Mouse (Mus musculus): ENCODE measurements around the gene Ak1. TPM values are rescaled to one million over a fixed set of nuclear protein-coding genes. Genes with fewer than 3 reads are reported as not detected.

Ak1 gene
- polyA plus RNA-seq, 1 experiment from 2014 or later: 25.5 TPM

DNA sequence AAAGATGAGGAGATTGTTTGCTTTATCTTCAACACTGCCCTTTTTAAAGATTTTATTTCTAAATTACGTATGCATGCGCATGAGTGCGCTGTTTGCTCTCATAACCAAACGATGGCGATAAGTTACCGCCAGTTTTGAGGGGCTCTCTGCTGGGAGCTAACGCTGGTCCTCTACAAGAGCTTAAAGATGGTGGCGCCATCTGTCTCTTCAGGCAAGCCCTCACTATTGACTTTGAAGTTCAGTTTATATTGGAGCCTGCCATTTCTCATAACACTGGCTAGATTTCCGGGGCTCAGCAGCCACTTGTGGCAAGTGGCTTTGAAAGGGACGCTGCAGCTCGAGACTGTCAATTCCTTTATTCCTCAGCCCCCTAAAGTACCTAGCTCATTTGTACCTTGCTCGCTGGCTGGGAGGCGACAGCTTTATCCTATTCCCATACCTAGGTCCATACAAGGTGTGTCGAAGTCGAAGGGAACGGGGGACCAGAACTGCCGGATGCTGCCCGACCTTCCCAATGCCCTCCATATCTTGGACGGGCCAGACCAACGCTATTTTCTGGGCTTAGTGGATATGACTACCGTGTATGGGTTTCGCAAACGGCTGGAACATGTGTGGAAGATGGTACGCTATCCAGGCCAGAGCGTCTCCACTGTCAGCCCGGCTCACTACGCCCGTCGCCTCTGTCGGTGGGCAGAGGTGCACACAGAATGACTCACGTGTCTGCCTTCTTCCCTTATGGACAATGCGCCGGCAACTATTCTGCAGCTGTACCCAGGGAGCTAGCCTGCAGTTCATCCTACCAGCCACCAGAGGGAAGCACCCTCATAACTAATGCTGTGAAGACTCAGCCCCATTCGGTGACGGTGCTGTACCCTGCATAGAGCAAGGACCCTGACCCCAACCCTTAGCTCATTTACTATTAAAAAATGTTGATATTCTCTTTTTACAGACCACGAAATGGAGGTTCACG lies 38.4 kb upstream of the Ak1 start:
- Histone ChIP-seq H3K27ac (ENCODE audit: low read depth, low read length) (no peak overlapping the region), H3K9me3 (ENCODE audit: control insufficient read depth, low read length) (no peaks in the 10 kb centered on the region), H3K27me3 (ENCODE audit: control insufficient read depth, insufficient read depth, low read length) (peaks cover 5% of the 10 kb centered on the region; the same call in 1 of the 2 replicates), H3K9ac (ENCODE audit: low read depth, low read length) (0 out of 2 replicates have a peak overlapping the region, but pooled peaks have one; percentile 18), H3K4me2 (replicated peaks; ENCODE audit: low read depth, low read length) (peak overlapping the region; percentile 34), H3K4me1 (ENCODE audit: control insufficient read depth, insufficient read depth, low read length) (peaks cover 8% of the 10 kb centered on the region; the same call in 1 of the 2 replicates), H3K36me3 (ENCODE audit: control insufficient read depth, insufficient read depth, low read length) (no peaks in the 10 kb centered on the region), H3K4me3 (ENCODE audit: low read length) (peak overlapping the region; percentile 20)
- ATAC-seq (ENCODE audit: low FRiP score, low TSS enrichment): peak; percentile 61
- WGBS: 13% methylated on average over 37 of the region's 37 CpGs

GRCm38 (mm10) chr2:32585149-32585714 lies 36.3 kb upstream of the Ak1 start:
- Histone ChIP-seq H3K4me3 (ENCODE audit: low read length) (no peak overlapping the region), H3K36me3 (ENCODE audit: control insufficient read depth, insufficient read depth, low read length) (no peaks in the 10 kb centered on the region), H3K9ac (ENCODE audit: low read depth, low read length) (no peak overlapping the region), H3K27me3 (ENCODE audit: control insufficient read depth, insufficient read depth, low read length) (0 out of 2 replicates have a peak, but pooled peaks cover 3% of the 10 kb centered on the region), H3K4me2 (replicated peaks; ENCODE audit: low read depth, low read length) (no peak overlapping the region), H3K4me1 (ENCODE audit: control insufficient read depth, insufficient read depth, low read length) (peaks cover 12% of the 10 kb centered on the region; the same call in 1 of the 2 replicates), H3K9me3 (ENCODE audit: control insufficient read depth, low read length) (no peaks in the 10 kb centered on the region), H3K27ac (ENCODE audit: low read depth, low read length) (no peak overlapping the region)
- WGBS: 82% methylated on average over 7 of the region's 7 CpGs
- ATAC-seq (ENCODE audit: low FRiP score, low TSS enrichment): no peak

GRCm38 (mm10) chr2:32586871-32587351 lies 34.6 kb upstream of the Ak1 start, which contains the start of gene St6galnac4:
Gene St6galnac4 (plus strand): TSS chr2:32587095.
- WGBS: under 1% methylated on average over 38 of the region's 38 CpGs
- no peaks in the 10 kb centered on the region for H3K36me3 ChIP-seq (ENCODE audit: control insufficient read depth, insufficient read depth, low read length)
- H3K4me3 ChIP-seq (ENCODE audit: low read length): peak within 1 kb of the TSS; percentile 50
- no peaks in the 10 kb centered on the region for H3K9me3 ChIP-seq (ENCODE audit: control insufficient read depth, low read length)
- H3K27ac ChIP-seq (ENCODE audit: low read depth, low read length): 0 out of 2 replicates have a peak within 1 kb of the TSS, but pooled peaks have one; percentile 12
- H3K27me3 ChIP-seq (ENCODE audit: control insufficient read depth, insufficient read depth, low read length): 0 out of 2 replicates have a peak, but pooled peaks cover 3% of the 10 kb centered on the region
- peak within 1 kb of the TSS; percentile 62 for H3K4me2 ChIP-seq (replicated peaks; ENCODE audit: low read depth, low read length)
- peaks cover 12% of the 10 kb centered on the region; the same call in 1 of the 2 replicates for H3K4me1 ChIP-seq (ENCODE audit: control insufficient read depth, insufficient read depth, low read length)
- ATAC-seq (ENCODE audit: low FRiP score, low TSS enrichment): peak; percentile 89
- peak within 1 kb of the TSS; percentile 61 for H3K9ac ChIP-seq (ENCODE audit: low read depth, low read length)

GRCm38 (mm10) chr2:32587731-32588321 lies 33.7 kb upstream of the Ak1 start:
- ATAC-seq (ENCODE audit: low FRiP score, low TSS enrichment): no peak
- Histone ChIP-seq H3K27me3 (ENCODE audit: control insufficient read depth, insufficient read depth, low read length) (0 out of 2 replicates have a peak, but pooled peaks cover 3% of the 10 kb centered on the region), H3K4me1 (ENCODE audit: control insufficient read depth, insufficient read depth, low read length) (peaks cover 12% of the 10 kb centered on the region; the same call in 1 of the 2 replicates), H3K9me3 (ENCODE audit: control insufficient read depth, low read length) (no peaks in the 10 kb centered on the region), H3K4me3 (ENCODE audit: low read length) (peak overlapping the region; percentile 50), H3K27ac (ENCODE audit: low read depth, low read length) (0 out of 2 replicates have a peak overlapping the region, but pooled peaks have one; percentile 2), H3K36me3 (ENCODE audit: control insufficient read depth, insufficient read depth, low read length) (no peaks in the 10 kb centered on the region), H3K9ac (ENCODE audit: low read depth, low read length) (peak overlapping the region; percentile 61), H3K4me2 (replicated peaks; ENCODE audit: low read depth, low read length) (peak overlapping the region; percentile 62)
- WGBS: 14% methylated on average over 9 of the region's 9 CpGs

DNA sequence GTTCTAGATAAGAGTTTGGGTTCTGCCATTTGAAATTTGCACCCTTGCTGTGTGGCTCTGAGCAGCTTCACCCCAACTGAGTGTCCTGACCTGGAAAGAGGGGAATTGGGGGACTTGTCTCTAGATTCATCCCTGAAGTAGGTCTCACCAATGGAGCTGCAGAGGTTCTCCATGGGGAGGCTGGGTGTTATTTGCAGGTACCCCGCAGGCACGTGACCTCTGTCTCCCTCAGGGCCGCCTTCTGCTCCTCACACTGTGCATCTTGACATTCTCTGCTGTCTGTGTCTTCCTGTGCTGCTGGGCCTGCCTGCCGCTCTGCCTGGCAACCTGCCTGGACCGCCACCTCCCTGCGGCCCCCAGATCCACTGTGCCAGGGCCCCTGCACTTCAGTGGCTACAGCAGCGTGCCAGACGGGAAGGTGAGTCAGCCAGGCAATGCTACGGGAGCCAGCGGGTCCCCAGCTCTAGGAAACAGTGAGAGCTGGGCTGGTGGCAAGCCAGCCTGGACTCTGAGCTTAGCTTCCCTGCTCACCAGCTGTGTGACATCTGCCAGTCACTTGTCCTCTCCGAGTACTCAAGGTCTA lies 32.3 kb upstream of the Ak1 start:
- 71% methylated on average over 11 of the region's 11 CpGs for WGBS
- Histone ChIP-seq H3K4me2 (replicated peaks; ENCODE audit: low read depth, low read length) (no peak overlapping the region), H3K4me3 (ENCODE audit: low read length) (no peak overlapping the region), H3K27me3 (ENCODE audit: control insufficient read depth, insufficient read depth, low read length) (no peaks in the 10 kb centered on the region), H3K27ac (ENCODE audit: low read depth, low read length) (no peak overlapping the region), H3K36me3 (ENCODE audit: control insufficient read depth, insufficient read depth, low read length) (peaks cover 6% of the 10 kb centered on the region; the same call in 1 of the 2 replicates), H3K4me1 (ENCODE audit: control insufficient read depth, insufficient read depth, low read length) (peaks cover 12% of the 10 kb centered on the region; the same call in 1 of the 2 replicates), H3K9me3 (ENCODE audit: control insufficient read depth, low read length) (no peaks in the 10 kb centered on the region), H3K9ac (ENCODE audit: low read depth, low read length) (no peak overlapping the region)
- no peak for ATAC-seq (ENCODE audit: low FRiP score, low TSS enrichment)

GRCm38 (mm10) chr2:32590224-32590623 lies 31.3 kb upstream of the Ak1 start:
- no peak for ATAC-seq (ENCODE audit: low FRiP score, low TSS enrichment)
- Histone ChIP-seq H3K9me3 (ENCODE audit: control insufficient read depth, low read length) (no peaks in the 10 kb centered on the region), H3K36me3 (ENCODE audit: control insufficient read depth, insufficient read depth, low read length) (peaks cover 11% of the 10 kb centered on the region; the same call in 1 of the 2 replicates), H3K4me2 (replicated peaks; ENCODE audit: low read depth, low read length) (no peak overlapping the region), H3K4me1 (ENCODE audit: control insufficient read depth, insufficient read depth, low read length) (peaks cover 12% of the 10 kb centered on the region; the same call in 1 of the 2 replicates), H3K9ac (ENCODE audit: low read depth, low read length) (no peak overlapping the region; the same call in 1 of the 2 replicates), H3K27ac (ENCODE audit: low read depth, low read length) (no peak overlapping the region), H3K4me3 (ENCODE audit: low read length) (no peak overlapping the region), H3K27me3 (ENCODE audit: control insufficient read depth, insufficient read depth, low read length) (no peaks in the 10 kb centered on the region)
- WGBS: 44% methylated on average over 10 of the region's 10 CpGs

GRCm38 (mm10) chr2:32591249-32591648 lies 30.3 kb upstream of the Ak1 start:
- no peak for ATAC-seq (ENCODE audit: low FRiP score, low TSS enrichment)
- WGBS: 62% methylated on average over 6 of the region's 6 CpGs
- no peaks in the 10 kb centered on the region for H3K9me3 ChIP-seq (ENCODE audit: control insufficient read depth, low read length)
- H3K4me3 ChIP-seq (ENCODE audit: low read length): no peak overlapping the region
- H3K9ac ChIP-seq (ENCODE audit: low read depth, low read length): no peak overlapping the region
- H3K4me2 ChIP-seq (replicated peaks; ENCODE audit: low read depth, low read length): no peak overlapping the region
- no peak overlapping the region for H3K27ac ChIP-seq (ENCODE audit: low read depth, low read length)
- H3K4me1 ChIP-seq (ENCODE audit: control insufficient read depth, insufficient read depth, low read length): peaks cover 12% of the 10 kb centered on the region; the same call in 1 of the 2 replicates
- H3K27me3 ChIP-seq (ENCODE audit: control insufficient read depth, insufficient read depth, low read length): no peaks in the 10 kb centered on the region
- peaks cover 11% of the 10 kb centered on the region; the same call in 1 of the 2 replicates for H3K36me3 ChIP-seq (ENCODE audit: control insufficient read depth, insufficient read depth, low read length)

GRCm38 (mm10) chr2:32596725-32597124 lies 24.8 kb upstream of the Ak1 start:
- Histone ChIP-seq H3K4me1 (ENCODE audit: control insufficient read depth, insufficient read depth, low read length) (0 out of 2 replicates have a peak, but pooled peaks cover 3% of the 10 kb centered on the region), H3K36me3 (ENCODE audit: control insufficient read depth, insufficient read depth, low read length) (peaks cover 24% of the 10 kb centered on the region; the same call in 1 of the 2 replicates), H3K9me3 (ENCODE audit: control insufficient read depth, low read length) (no peaks in the 10 kb centered on the region), H3K27me3 (ENCODE audit: control insufficient read depth, insufficient read depth, low read length) (no peaks in the 10 kb centered on the region), H3K4me3 (ENCODE audit: low read length) (no peak overlapping the region), H3K27ac (ENCODE audit: low read depth, low read length) (no peak overlapping the region), H3K4me2 (replicated peaks; ENCODE audit: low read depth, low read length) (no peak overlapping the region), H3K9ac (ENCODE audit: low read depth, low read length) (no peak overlapping the region)
- no peak for ATAC-seq (ENCODE audit: low FRiP score, low TSS enrichment)
- WGBS: 92% methylated on average over 13 of the region's 13 CpGs
